Mouse (Mus musculus): Measurements from ENCODE around the gene Ankrd54. TPM values are rescaled to one million over a fixed set of nuclear protein-coding genes. Genes with fewer than 3 reads are reported as not detected.

Ankrd54 gene
- polyA plus RNA-seq, 1 experiment = 60.9 TPM

DNA sequence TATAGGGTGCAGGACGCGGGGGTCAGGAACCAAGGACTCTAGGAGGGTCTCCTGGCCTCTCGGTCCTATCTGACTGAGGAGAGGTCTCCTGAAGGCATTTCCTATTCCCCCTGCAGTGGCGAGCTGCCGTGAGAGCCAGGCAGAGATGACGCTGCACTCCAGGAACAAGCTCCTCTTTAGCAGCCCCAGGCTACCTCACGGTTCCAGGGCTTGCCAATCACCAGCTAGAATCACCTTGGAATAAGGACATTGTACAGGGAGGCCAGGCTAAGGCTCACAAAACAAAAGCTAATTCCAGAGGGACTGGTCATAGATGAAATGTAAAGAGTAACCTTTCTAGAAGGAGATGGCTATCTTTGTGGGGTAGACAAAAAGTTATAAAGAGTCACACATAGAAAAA is 6.1 kb downstream of the Ankrd54 start:
- TF ChIP-seq POLR2A (IDR thresholded peaks at IDR 0.05; ENCODE audit: borderline replicate concordance, extremely low read depth, insufficient read depth, insufficient read length, poor library complexity, severe bottlenecking) (no peak), CTCF (IDR thresholded peaks at IDR 0.05; ENCODE audit: borderline replicate concordance, extremely low read depth, insufficient read depth, insufficient read length) (no peak)
- no peak for DNase-seq (ENCODE audit: low read depth)

DNA sequence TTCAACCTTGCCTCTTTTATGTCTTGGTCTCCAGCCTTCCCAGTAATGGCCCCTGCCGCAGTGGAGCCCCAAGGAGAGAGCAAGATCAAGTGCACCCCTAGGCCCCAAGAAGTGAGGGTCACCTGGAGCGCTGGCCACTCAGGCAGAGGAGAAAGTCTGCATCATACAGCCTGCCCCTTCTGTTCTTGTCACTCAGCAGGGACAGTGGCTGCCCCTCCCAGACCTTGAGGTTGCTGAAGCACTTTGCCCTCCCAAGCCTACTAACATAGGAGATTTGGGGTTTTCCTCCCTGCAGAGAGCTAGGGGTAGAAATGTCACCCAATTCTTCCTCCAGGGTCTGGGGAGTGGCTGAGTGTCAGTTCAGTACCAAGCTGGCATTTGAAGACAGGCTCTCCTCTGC is 10.3 kb downstream of the Ankrd54 start:
- TF ChIP-seq POLR2A (IDR thresholded peaks at IDR 0.05; ENCODE audit: borderline replicate concordance, extremely low read depth, insufficient read depth, insufficient read length, poor library complexity, severe bottlenecking) = no peak
- no peak for TF ChIP-seq CTCF (IDR thresholded peaks at IDR 0.05; ENCODE audit: borderline replicate concordance, extremely low read depth, insufficient read depth, insufficient read length)

DNA sequence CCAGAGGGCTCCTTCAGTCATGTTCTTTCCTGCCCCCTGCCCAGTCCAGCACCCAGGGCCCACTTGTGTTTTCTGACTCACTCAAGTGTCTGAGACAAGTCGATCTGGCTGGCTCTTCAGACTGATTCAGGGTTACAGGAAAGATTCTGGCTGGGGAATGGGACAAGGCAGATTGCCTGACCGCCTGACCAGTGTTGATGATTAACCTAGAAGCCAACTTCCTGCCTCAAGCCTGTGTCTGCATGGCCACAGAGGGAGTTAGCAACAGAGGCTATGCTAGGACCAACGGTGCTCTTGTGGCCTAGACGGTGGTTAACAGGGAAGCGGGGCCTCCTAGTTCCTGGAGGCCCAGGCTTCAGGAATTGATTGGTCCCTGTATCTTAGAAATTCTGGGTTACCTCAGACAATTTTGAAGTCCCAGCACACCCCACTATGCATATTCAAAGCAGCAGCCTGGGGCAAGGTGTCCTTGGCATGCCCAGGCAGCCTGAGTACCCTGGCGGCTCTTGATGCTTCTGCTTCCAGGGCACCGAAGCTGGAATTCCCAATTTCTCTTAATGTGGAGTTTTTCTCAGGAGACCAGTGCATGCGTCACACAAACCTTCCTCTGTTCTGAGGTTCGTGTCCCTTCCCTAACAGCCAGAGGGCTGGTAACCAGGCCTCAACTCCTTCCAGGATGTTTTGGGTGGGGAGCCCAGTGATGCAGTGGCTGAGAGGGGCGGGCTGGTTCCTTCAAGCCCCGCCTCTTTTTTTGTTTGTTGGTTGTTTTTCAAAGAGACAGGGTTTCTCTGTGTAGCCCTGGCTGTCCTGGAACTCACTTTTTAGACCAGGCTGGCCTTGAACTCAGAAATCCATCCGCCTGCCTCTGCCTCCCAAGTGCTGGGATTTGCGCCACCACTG is 11.0 kb downstream of the Ankrd54 start:
- TF ChIP-seq POLR2A (IDR thresholded peaks at IDR 0.05; ENCODE audit: borderline replicate concordance, extremely low read depth, insufficient read depth, insufficient read length, poor library complexity, severe bottlenecking) (no peak), CTCF (IDR thresholded peaks at IDR 0.05; ENCODE audit: borderline replicate concordance, extremely low read depth, insufficient read depth, insufficient read length) (no peak)
- DNase-seq (ENCODE audit: low read depth) = no peak

More for the DNA sequence above, 10.3 kb downstream of the Ankrd54 start:
- no peak for DNase-seq (ENCODE audit: low read depth)

DNA sequence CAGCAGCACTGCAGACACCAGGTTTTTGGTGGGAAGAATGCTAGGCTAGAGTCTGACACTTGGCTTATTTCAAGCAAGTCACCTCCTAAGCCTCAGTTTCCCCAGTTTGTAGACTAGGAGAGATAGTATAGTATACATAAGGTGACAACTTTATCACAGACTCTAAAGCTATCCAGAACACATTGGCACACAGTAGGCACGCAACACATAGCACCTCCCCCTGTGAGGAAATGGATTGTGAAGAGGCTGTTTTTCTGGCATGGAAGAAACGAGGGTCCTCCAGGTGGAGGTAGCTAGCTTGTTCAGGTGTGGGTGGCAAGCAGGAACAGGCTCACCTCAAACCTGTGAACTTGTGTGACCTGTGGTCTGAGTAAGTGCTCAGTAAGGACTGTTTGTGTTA is 11.7 kb downstream of the Ankrd54 start:
- TF ChIP-seq POLR2A (IDR thresholded peaks at IDR 0.05; ENCODE audit: borderline replicate concordance, extremely low read depth, insufficient read depth, insufficient read length, poor library complexity, severe bottlenecking) (no peak), CTCF (IDR thresholded peaks at IDR 0.05; ENCODE audit: borderline replicate concordance, extremely low read depth, insufficient read depth, insufficient read length) (no peak)
- no peak for DNase-seq (ENCODE audit: low read depth)

DNA sequence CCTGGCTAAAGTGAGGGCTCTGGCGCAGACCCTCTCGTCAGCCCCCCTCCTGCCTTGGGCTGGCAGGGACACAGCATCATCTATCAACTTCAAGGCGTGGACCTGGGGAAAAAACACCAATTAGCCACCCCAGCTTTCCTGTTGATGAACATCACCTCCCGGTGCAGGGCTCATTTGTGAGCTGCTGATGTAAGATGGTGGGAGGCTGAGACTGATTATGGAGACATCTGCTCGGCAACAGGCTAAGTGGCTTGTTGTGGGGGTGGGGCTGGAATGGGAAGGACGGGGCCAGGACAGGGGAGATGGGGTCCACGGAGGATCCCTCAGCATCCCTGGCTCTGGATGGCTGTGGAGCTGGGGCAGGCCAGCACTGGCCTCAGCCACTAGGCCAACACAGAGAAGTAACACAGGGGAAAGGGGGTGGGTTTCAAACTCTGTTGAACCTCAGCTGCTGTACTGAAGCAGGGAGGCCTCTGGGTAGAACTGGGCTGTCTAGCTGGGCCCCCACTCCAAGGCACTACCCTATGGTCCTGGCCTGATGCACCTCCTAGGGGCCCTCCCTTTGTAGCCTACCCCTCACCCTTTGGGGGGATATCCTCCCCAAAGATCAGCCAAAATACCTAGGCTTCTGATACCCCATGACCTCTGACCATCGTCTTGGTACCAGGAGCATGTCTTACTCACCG is 12.4 kb downstream of the Ankrd54 start:
- peak; percentile 47 for DNase-seq (ENCODE audit: low read depth)
- TF ChIP-seq POLR2A (IDR thresholded peaks at IDR 0.05; ENCODE audit: borderline replicate concordance, extremely low read depth, insufficient read depth, insufficient read length, poor library complexity, severe bottlenecking) (no peak), CTCF (IDR thresholded peaks at IDR 0.05; ENCODE audit: borderline replicate concordance, extremely low read depth, insufficient read depth, insufficient read length) (no peak)

DNA sequence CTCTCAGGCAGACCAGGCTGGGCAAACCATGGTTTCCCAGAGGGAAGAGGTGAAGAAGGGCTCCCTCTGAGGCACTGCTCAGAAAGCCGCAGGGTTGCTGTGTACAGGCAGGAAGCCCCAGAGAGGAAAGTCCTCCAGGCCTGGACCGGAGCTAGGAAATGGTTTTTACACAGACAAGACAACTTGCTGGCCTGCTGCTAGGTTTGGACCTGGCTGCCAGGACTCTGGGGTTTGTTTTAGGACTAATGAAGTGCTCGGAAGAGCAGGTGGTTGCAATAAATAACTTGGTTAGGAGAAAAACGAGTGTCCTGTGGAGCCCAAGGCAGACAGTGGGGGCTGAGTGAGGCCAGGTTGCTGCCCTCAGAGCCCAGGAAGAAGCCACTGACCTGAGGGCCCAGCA is 14.5 kb downstream of the Ankrd54 start:
- DNase-seq (ENCODE audit: low read depth) = no peak
- TF ChIP-seq POLR2A (IDR thresholded peaks at IDR 0.05; ENCODE audit: borderline replicate concordance, extremely low read depth, insufficient read depth, insufficient read length, poor library complexity, severe bottlenecking) (no peak), CTCF (IDR thresholded peaks at IDR 0.05; ENCODE audit: borderline replicate concordance, extremely low read depth, insufficient read depth, insufficient read length) (no peak)

DNA sequence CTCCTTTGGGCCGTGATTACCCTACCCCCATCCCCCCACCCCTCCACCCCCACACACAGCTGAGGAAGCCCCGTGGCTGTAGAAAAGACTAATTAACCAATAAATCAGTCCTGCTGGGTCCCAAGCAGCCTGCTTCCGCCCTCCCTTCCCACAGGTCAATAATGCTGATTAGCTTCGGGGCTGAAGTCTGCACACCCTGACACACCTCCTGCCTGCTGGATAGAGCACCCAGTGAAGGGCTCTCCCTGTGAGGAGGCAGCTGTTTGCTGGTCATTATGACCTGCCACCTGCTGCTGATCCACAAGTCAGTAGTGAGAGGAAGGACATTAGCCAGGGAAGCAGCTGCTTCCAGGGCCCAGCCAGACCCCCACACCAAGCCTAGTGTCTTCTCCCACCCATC is 17.9 kb downstream of the Ankrd54 start:
- TF ChIP-seq POLR2A (IDR thresholded peaks at IDR 0.05; ENCODE audit: borderline replicate concordance, extremely low read depth, insufficient read depth, insufficient read length, poor library complexity, severe bottlenecking) (no peak), CTCF (IDR thresholded peaks at IDR 0.05; ENCODE audit: borderline replicate concordance, extremely low read depth, insufficient read depth, insufficient read length) (no peak)
- peak; percentile 30 for DNase-seq (ENCODE audit: low read depth)

DNA sequence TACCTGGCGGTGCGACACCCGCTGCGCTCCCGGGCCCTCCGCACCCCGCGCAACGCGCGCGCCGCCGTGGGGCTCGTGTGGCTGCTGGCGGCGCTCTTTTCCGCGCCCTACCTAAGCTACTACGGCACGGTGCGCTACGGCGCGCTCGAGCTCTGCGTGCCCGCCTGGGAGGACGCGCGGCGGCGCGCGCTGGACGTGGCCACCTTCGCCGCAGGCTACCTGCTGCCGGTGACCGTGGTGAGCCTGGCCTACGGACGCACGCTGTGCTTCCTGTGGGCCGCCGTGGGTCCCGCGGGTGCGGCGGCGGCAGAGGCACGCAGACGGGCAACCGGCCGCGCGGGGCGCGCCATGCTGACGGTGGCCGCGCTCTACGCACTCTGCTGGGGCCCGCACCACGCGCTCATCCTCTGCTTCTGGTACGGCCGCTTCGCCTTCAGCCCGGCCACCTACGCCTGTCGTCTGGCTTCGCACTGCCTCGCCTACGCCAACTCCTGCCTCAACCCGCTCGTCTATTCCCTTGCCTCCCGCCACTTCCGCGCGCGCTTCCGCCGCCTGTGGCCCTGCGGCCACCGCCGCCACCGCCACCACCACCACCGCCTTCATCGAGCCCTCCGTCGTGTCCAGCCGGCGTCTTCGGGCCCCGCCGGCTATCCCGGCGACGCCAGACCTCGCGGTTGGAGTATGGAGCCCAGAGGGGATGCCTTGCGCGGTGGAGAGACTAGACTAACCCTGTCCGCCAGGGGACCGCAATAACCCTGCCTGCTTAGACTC is 19.8 kb downstream of the Ankrd54 start:
- peak; percentile 57 for DNase-seq (ENCODE audit: low read depth)

DNA sequence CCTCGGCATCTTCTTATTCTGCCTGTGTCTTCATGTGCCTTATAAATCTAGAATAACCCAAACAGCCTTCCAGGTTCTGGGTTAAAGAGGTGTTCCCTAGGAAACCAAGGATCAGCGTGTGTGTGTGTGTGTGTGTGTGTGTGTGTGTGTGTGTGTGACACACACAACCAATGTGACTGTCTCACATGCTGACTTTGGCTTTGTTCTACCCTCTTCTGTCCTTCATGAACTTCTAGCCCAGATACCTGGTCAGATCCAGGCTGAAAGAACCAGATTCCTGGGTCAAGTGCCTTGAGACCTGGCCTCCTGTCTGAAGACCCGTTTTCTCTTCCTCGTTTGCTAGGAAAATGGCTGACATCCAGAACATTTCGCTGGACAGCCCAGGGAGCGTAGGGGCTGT is 21.1 kb downstream of the Ankrd54 start, which contains the start of gene Galr3:
Gene Galr3 (plus strand): TSS at position 301 of the 400 bp plus-strand sequence.
- TF ChIP-seq CTCF (IDR thresholded peaks at IDR 0.05; ENCODE audit: borderline replicate concordance, extremely low read depth, insufficient read depth, insufficient read length) (no peak), POLR2A (IDR thresholded peaks at IDR 0.05; ENCODE audit: borderline replicate concordance, extremely low read depth, insufficient read depth, insufficient read length, poor library complexity, severe bottlenecking) (no peak)

More for the DNA sequence above, 19.8 kb downstream of the Ankrd54 start:
- TF ChIP-seq POLR2A (IDR thresholded peaks at IDR 0.05; ENCODE audit: borderline replicate concordance, extremely low read depth, insufficient read depth, insufficient read length, poor library complexity, severe bottlenecking) (no peak), CTCF (IDR thresholded peaks at IDR 0.05; ENCODE audit: borderline replicate concordance, extremely low read depth, insufficient read depth, insufficient read length) (no peak)

DNA sequence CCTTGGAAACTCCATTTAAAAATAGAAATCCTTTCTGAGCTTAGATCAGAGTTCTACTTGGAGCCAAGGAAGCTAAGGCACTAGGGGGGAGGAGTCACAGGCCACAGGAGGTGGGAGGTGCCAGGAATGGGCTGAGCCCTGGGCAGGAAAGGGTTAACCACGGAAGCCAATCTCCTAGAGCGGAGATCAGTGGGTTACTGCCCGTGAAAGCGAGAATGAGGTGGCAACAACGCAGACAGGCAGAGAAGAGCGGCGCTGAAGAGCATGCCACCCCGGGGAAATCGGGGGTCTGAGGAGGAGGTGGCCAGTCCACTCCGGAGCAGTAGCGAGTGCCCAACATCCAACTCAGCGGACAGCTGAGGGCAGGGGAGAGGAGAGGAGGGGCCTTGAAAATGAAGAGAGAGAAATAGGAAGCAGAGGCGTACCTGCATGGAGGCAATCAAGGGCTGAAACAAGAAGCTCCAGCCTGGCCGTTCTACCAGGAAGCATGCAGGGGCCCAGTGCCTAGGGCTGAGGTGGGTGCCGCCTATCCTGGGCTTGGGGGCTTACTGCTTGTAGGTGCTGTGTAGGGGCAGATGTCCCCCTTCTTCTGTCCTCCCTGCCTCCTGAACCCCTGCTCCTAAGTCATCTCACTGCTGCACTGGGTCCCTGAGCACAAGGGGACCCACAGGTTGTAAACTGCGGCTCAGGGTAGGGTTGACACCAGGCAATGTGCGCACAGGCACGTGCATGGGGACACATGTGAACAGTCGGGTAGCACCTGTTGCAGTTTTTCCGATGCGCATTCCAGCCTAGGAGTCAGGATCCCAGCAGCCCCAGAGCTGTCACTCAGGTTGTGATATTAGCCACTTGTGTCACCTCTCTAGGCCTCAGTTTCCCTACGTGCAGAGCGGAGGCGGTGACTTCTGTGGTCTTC is 21.9 kb downstream of the Ankrd54 start:
- TF ChIP-seq CTCF (IDR thresholded peaks at IDR 0.05; ENCODE audit: borderline replicate concordance, extremely low read depth, insufficient read depth, insufficient read length) (no peak), POLR2A (IDR thresholded peaks at IDR 0.05; ENCODE audit: borderline replicate concordance, extremely low read depth, insufficient read depth, insufficient read length, poor library complexity, severe bottlenecking) (no peak)
- DNase-seq (ENCODE audit: low read depth) = peak; percentile 31

More for the DNA sequence above, 21.1 kb downstream of the Ankrd54 start, which contains the start of gene Galr3:
- DNase-seq (ENCODE audit: low read depth) = no peak

All from brain, embryonic 14.5 days (tissue).